Mouse (Mus musculus) cerebellum, adult 18-20 months (tissue): ENCODE results near the gene Gm36210.

Experiments
- DNase-seq, 2 experiments: peaks; one replicate each; pipeline ENCODE4 v3.0.0; 2021

The Gm36210 gene

DNA sequence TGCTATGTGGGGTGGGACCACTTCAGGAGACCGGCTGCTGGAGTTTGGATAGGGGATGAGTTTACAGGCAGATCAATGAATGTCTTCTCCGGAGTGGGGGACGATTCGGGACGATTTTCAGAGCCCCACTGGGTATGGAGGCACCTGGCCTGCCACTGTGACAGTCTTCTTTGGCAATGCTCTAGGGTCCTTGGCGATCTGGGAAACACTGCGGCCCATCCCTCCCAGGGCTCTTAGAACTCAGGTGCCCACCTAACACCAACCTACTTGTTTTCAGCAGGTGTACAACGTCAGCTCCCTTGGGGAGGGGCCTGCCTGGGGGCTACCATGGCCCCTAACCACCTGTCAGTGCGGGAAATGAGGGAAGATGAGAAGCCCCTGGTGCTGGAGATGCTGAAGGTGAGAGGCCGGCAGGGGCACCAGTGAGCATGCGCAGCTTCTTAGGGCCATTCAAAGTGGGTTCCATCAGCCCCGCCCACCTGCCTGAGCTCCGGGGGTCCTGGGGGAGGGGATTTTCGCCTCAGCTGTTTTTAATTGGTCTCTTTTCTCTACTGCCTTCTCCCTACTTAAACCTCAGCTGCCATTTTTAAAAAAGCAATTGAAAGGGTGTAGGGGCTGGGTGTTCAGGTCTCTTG is 16.7 kb upstream of the Gm36210 start:
- peak; percentile 81 to 83 for DNase-seq

DNA sequence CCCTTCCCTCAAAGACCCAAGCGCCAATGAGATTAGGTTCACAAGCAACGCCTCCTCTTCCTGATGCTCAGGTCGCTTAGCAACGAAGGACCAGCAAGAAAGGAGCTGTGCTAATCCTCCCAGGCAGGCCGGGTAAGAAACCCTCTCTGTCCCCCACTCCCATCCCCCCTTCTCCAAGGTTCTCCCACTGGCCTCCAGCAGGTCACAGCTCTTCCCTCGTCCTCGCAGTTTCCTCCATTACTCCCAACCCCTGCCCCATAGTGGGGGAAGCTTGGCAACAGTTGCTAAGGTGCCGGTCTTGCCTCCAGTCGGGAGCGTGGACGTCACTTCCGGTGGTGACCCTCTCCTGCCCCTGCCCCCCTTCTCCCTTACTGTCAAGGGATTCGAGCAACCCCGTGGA is 16.2 kb upstream of the Gm36210 start:
- peak; percentile 81 to 87 for DNase-seq

DNA sequence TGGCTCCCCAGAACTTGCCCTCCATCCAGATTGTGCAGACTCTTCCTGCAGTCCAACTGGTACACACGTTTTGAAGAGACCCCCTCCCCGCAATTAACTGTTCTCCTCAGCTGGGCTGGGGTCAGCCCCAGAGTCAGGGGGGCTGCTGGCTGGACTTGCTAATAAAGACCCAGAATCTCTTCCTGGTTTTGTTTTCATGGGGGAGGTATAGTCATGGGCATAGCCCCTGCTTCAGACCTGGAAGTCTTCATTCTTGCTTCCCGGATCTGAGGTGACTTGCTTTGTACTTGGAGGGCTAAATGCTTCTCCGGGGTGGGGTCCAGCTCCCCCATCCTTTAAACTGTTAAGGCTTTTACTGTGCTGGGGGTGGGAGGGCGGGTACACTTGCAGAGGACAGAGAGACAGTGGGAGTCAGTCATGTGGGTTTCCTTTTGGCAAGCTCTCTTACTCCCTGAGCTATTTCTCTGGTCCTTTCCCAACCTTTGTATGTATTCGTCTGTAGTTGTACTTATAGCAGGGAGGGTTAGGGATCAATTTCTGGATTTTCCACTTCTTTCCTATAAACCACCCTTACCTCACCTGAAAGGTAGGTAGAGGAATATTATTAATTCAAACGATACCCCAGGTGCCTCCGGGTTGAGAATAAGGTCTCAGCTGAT is 15.6 kb upstream of the Gm36210 start, which contains the start of gene Nat14:
Gene Nat14 (plus strand): TSS at position 205 of the 659 bp plus-strand sequence.
- peak in 1 of 2 experiments; percentile 30 for DNase-seq

GRCm38 (mm10) chr7:4920976-4921823 is 14.9 kb upstream of the Gm36210 start:
- peak in 1 of 2 experiments; percentile 19 for DNase-seq

GRCm38 (mm10) chr7:4920496-4920895 is 14.2 kb upstream of the Gm36210 start:
- DNase-seq, result peak in 1 of 2 experiments; percentile 15

DNA sequence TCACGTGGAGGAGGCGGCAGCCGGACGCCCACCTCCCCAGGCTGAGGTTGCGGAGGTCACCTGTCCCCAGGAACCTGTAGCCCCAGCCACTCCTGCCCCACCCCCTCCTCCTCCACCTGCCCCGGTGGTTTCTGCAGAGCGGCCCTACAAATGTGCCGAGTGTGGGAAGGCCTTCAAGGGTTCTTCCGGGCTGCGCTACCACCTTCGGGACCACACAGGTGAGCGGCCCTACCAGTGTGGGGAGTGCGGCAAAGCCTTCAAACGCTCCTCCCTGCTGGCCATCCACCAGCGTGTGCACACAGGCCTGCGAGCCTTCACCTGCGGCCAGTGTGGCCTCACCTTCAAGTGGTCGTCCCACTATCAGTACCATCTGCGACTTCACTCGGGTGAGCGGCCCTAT is 13.7 kb upstream of the Gm36210 start:
- no peak for DNase-seq

DNA sequence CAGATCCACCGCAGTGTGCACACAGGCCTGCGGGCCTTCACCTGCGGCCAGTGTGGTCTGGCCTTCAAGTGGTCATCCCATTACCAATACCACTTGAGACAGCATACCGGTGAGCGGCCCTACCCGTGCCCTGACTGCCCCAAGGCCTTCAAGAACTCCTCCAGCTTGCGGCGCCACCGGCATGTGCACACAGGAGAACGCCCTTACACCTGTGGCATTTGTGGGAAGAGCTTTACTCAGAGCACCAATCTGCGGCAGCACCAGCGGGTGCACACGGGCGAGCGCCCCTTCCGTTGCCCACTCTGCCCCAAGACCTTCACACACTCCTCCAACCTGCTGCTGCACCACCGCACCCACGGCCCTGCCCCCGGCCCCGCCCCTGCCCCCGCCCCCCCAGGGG is 12.8 kb upstream of the Gm36210 start:
- DNase-seq, result no peak

DNA sequence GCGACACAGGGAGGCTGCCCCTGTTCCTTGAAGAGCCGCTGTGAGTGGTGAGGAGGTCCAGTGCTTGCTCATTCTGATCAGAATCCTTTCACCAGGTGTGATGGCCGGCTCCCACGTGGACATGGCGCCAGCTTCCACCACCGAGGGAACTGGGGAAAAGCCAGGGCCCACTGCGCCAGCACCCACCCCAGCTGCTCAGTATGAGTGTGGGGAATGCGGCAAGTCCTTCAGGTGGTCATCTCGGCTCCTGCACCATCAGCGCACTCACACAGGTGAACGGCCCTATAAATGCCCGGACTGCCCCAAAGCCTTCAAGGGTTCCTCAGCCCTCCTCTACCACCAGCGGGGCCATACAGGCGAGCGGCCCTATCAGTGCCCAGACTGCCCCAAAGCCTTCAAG is 12.4 kb upstream of the Gm36210 start:
- no peak for DNase-seq

DNA sequence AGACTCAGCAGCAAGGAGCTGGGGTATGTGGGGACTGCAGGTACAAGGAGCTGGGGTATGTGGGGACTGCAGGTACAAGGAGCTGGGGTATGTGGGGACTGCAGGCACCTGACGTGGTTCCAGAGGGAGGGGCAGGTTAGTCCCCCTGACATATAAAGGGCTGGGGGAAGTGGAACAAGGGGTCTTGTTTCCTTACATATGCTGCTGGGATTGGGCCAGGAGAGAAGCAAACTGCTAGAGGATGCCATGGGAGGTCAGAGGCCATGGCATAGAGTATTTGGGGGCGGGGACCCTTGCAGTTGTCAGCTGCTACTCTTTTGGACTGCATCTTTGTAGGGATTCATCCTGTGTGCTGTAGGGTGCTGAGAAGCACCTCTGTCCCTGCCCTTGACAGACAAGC is 11.2 kb upstream of the Gm36210 start:
- no peak for DNase-seq

GRCm38 (mm10) chr7:4915669-4916416 is 9.5 kb upstream of the Gm36210 start:
- DNase-seq, result peak; percentile 51 to 62

DNA sequence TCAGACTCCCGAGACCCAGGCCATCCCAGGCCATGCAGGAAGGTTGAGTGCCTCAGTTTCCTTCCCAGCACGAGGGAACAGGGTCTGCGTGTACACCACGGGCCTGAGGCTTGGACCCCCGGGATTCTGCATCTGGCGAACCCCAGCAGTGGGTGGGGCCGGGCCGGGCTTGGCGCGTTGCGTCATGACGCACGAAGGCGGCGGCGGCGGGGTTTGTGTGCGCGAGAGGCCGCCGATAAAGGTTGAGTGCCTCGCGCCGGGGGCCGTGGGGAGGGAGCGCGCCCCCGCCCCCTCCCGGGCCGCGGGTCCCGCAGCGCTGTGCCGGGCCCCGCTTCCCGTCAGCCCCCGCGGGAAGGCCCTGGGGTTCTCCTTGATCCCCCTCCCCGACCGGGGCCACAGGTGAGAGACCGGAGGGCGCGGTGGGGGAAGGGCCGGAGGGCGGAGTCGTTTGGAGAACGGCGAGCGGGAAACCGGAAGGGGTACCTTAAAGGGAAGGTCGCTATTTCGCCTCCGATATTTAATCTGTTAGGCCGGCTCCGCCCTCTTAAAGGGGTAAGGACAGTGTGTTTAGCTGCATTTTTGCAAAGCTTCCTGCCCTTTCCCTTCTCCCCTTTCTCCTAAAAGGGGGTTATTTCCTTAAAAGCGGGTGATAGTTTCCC is 8.8 kb upstream of the Gm36210 start, which contains the start of gene Zfp628:
Gene Zfp628 (plus strand): TSS at position 211 of the 659 bp plus-strand sequence.
- DNase-seq, result peak; percentile 93 to 97

DNA sequence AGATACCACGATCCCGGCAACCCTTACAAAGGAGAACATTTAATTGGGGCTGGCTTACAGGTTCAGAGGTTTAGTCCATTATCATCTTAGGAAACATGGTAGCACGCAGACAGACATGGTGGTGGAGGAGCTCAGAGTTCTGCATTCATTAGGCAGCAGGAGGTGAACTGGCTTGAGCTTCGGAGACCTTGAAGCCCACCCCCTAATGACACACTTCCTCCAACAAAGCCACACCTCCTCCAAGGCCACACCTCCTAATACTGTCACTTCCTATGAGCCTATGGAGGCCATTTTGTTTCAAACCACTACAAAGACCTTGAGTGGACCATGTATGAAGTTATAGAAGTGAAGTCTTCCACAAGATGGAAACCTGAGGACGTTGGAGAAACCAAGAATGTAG is 5.9 kb upstream of the Gm36210 start:
- no peak for DNase-seq

DNA sequence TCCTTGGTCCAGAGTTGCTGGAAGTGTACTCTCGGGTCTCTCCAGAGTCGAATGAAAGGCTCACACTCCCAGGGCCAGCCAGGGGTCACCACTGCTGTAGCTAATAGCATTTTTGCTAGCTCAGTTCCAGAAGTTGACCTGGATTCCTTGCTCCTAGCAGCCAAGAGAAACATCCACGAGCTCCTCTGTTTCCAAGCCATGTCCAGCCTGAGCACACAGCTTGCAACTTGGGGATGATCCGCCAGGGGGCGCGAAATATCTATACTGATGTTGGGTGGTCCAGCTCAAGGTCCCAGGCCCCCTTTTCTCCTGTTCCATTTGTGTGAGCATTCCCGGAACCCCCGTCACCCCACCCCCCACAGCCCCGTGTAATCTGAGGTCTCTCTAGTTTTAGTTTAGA is 5.2 kb upstream of the Gm36210 start:
- peak in 1 of 2 experiments; percentile 65 for DNase-seq

DNA sequence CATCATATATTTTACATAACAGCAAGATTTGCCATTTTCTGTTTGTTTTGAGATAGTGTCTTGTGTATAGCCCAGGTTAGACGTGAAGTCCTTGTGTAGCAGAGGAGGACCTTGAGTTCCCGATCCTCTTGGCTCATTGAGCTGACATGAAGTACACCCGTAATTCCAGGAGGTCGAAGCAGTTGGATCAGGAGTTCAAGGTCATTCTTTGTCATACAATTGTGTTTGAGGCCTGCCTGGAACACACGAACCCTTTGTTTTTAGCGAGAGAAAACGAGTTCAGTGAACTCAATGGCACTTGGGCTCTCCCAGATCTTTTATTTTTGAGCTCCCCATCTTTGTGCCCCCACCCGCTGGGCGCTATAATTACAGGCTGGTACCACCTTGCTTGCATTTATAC is 3.9 kb downstream of the Gm36210 start:
- no peak for DNase-seq

DNA sequence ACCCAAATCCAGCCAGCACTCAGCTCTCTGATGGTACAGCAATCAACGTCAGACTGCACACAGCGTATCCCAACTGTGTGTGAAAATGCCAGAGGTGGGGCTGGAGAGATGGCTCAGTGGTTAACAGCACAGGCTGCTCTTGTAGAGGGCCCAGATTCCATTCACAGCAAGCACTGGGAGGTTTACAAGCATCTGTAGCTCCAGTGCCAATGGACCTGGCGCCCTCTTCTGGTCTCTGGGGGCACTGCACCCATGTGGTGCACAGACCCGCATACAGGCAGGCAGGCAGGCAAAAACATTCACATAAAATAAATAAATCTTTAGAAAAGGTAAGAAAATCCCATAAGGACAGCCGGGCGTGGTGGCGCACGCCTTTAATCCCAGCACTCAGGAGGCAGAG is 5.1 kb downstream of the Gm36210 start:
- DNase-seq, result no peak

- DNase-seq, result no peak
Measured at GRCm38 (mm10) chr7:4900523-4900851, 5.8 kb downstream of the Gm36210 start.

- DNase-seq, result peak in 1 of 2 experiments; percentile 24
Measured at GRCm38 (mm10) chr7:4899649-4900522, 6.4 kb downstream of the Gm36210 start.

GRCm38 (mm10) chr7:4898851-4899648 is 7.3 kb downstream of the Gm36210 start:
- peak in 1 of 2 experiments; percentile 42 for DNase-seq

DNA sequence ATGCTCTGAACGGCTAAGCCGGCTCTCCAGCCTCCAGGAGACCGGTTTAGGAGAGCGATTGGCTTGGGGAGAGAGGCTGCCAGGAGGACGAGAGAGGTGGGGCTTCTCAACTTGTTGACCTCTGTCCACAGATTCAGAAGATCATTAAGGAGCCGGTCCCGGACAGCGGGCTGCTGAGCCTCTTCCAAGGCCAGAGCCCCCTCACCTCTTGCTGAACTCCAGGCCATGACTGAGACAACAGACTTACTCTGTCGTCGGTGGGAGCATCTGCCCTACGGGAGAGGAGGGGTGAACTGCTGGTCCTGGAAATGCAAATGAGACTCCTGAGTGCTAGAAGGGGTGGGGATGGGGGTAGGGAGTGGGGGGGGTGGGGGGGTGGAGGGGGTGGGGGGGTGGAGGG is 11.1 kb downstream of the Gm36210 start:
- DNase-seq, result no peak

DNA sequence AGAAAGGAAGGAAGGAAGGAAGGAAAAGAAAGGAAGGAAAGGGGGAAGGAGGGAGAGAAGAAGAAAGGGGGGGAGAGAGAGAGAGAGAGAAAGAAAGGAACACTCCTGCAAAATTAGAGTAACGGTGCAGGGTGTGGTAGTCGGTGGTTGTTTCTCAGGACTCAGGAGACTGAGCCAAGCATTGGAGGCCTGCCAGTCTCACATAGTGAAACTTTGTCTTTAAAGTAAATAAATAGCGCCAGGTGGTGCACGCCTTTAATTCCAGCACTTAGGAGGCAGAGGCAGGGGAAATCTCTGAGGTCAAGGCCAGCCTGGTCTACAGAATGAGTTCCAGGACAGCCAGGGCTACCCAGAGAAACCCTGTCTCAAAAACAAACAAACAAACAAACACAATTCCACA is 19.6 kb downstream of the Gm36210 start:
- no peak for DNase-seq
